Mouse (Mus musculus) midbrain, postnatal 0 days (tissue): ENCODE results near the gene Tmem213. TPM values are rescaled to one million over a fixed set of nuclear protein-coding genes. Genes with fewer than 3 reads are reported as not detected.

Experiments used
- ATAC-seq: fragments of 200-750 bp; cut with Nextera tagmentation; 2 replicates; pipeline ENCODE4 v1.8.0; 2017; ENCODE audit warnings: moderate number of reproducible peaks, mild to moderate bottlenecking, moderate TSS enrichment, moderate library complexity; ENCODE audit not compliant: low FRiP score
- DNase-seq: peaks from one replicate; pipeline ENCODE4 v3.0.0-alpha.2; 2015; ENCODE audit warnings: low spot score
- H3K27ac ChIP-seq: fragments of 300-500 bp; sonication (generic); 2 replicates; pipeline ENCODE4 v1.5.1; 2014; ENCODE audit warnings: low read depth, mild to moderate bottlenecking, low read length, mixed read lengths
- H3K27me3 ChIP-seq: fragments of 300-500 bp; sonication (generic); 2 replicates; pipeline ENCODE4 v1.6.1; 2014; ENCODE audit warnings: low read length, control low read depth, mixed read lengths; ENCODE audit not compliant: insufficient read depth
- H3K36me3 ChIP-seq: fragments of 300-500 bp; sonication (generic); 2 replicates; pipeline ENCODE4 v1.6.1; 2014; ENCODE audit warnings: low read length, control low read depth, mixed read lengths; ENCODE audit not compliant: insufficient read depth
- H3K4me1 ChIP-seq: fragments of 300-500 bp; sonication (generic); 2 replicates; pipeline ENCODE4 v1.6.1; 2014; ENCODE audit warnings: mild to moderate bottlenecking, control low read depth, antibody characterized with exemption, low read length, mixed read lengths; ENCODE audit not compliant: insufficient read depth
- H3K4me2 ChIP-seq: fragments of 300-500 bp; sonication (generic); 2 replicates; pipeline ENCODE4 v1.6.1; 2014; ENCODE audit warnings: low read depth, mild to moderate bottlenecking, low read length, mixed read lengths; ENCODE audit not compliant: poor library complexity, severe bottlenecking
- H3K4me3 ChIP-seq: fragments of 300-500 bp; sonication (generic); 2 replicates; pipeline ENCODE4 v1.5.1; 2014; ENCODE audit warnings: low read depth, mild to moderate bottlenecking, low read length, moderate library complexity
- H3K9ac ChIP-seq: fragments of 300-500 bp; sonication (generic); replicated peaks from 2 replicates; pipeline ENCODE4 v1.6.1; 2014; ENCODE audit warnings: mild to moderate bottlenecking, low read length, moderate library complexity, mixed read lengths; ENCODE audit not compliant: poor library complexity, severe bottlenecking
- H3K9me3 ChIP-seq: fragments of 300-500 bp; sonication (generic); 2 replicates; pipeline ENCODE4 v1.6.1; 2016; ENCODE audit warnings: low read length, control low read depth
- CTCF ChIP-seq: IDR thresholded peaks from 2 replicates; pipeline ENCODE4 v1.5.1; 2016; ENCODE audit warnings: antibody characterized with exemption, mild to moderate bottlenecking
- WGBS: fragments of 180-500 bp; shearing (Covaris S2); extraction: QIAGEN DNeasy Blood & Tissue Kit; methylation state at CpG from one replicate; pipeline ENCODE4 v1.1.7; 2014; 5-methylcytosine and 5-hydroxymethylcytosine counted together
- polyA plus RNA-seq: library from polyadenylated mRNA; unstranded; fragments of >200 nt; fragmentation: Nextera tagmentation; extraction: Ambion mirVana; gene quantifications from 2 replicates; pipeline ENCODE4 v1.2.1, GENCODE M21; 2015
- total RNA-seq: library from RNA; depleted of rRNA; stranded (reverse); fragments of >200 nt; gene quantifications from 2 replicates; pipeline ENCODE4 v1.2.3, GENCODE M21; 2014; rRNA removed

The Tmem213 gene
- total RNA-seq (not detected in 2 replicates), polyA plus RNA-seq (0.26 TPM in 1 of 2 replicates, not detected in the other)

GRCm38 (mm10) chr6:38109160-38109795, at the start of gene Tmem213:
Tmem213 (plus strand) TSS chr6:38109255.
- Histone ChIP-seq H3K4me2 (no peak within 1 kb of the TSS), H3K27me3 (no peaks in the 10 kb centered on the region), H3K9ac (no peak within 1 kb of the TSS), H3K9me3 (no peaks in the 10 kb centered on the region), H3K36me3 (no peaks in the 10 kb centered on the region), H3K4me3 (no peak within 1 kb of the TSS), H3K4me1 (no peaks in the 10 kb centered on the region), H3K27ac (no peak within 1 kb of the TSS)
- 38% methylated on average over 9 of the region's 9 CpGs for WGBS
- DNase-seq (no peak), ATAC-seq (no peak)
- TF ChIP-seq CTCF, result no peak

GRCm38 (mm10) chr6:38064621-38065020, 44.4 kb upstream of the Tmem213 start:
- WGBS, result 75% methylated on average over 2 of the region's 2 CpGs
- Histone ChIP-seq H3K4me2 (no peak overlapping the region), H3K36me3 (no peaks in the 10 kb centered on the region), H3K9me3 (no peaks in the 10 kb centered on the region), H3K4me1 (no peaks in the 10 kb centered on the region; the same call in 1 of the 2 replicates), H3K27ac (no peak overlapping the region), H3K4me3 (no peak overlapping the region), H3K27me3 (no peaks in the 10 kb centered on the region), H3K9ac (no peak overlapping the region)
- ATAC-seq (no peak), DNase-seq (no peak)
- TF ChIP-seq CTCF, result no peak

DNA sequence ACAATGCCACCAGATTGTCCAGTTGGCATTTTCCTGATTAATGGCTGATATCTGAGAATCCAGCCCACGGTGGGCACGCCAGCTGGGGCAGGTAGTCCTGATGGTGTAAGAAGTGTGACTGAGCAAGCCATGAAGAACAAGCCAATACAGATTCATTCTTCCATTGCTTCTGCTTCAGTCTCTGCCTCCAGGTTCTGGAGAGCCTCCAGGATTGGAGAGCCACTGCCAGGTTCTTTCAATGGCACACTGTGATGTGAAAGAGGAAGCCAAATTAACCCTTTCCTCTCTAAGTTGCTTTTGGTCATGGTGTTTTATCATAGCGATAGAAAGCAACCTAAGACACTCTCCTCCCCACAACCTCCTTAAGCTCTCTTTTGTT, 43.9 kb upstream of the Tmem213 start:
- 52% methylated on average over 3 of the region's 3 CpGs for WGBS
- H3K36me3 ChIP-seq, result no peaks in the 10 kb centered on the region
- no peak overlapping the region for H3K27ac ChIP-seq
- peak; percentile 31; the same call in 1 of the 2 replicates for ATAC-seq
- H3K4me2 ChIP-seq, result no peak overlapping the region
- peak; percentile 82 for DNase-seq
- H3K27me3 ChIP-seq, result no peaks in the 10 kb centered on the region
- no peaks in the 10 kb centered on the region; the same call in 1 of the 2 replicates for H3K4me1 ChIP-seq
- TF ChIP-seq CTCF, result no peak
- H3K4me3 ChIP-seq, result no peak overlapping the region
- H3K9ac ChIP-seq, result no peak overlapping the region
- H3K9me3 ChIP-seq, result no peaks in the 10 kb centered on the region

- 60% methylated on average over 11 of the region's 11 CpGs for WGBS
- no peak for TF ChIP-seq CTCF
- Histone ChIP-seq H3K27me3 (no peaks in the 10 kb centered on the region), H3K9ac (no peak overlapping the region), H3K36me3 (no peaks in the 10 kb centered on the region), H3K4me2 (no peak overlapping the region), H3K27ac (no peak overlapping the region), H3K4me3 (no peak overlapping the region), H3K4me1 (no peaks in the 10 kb centered on the region; the same call in 1 of the 2 replicates), H3K9me3 (no peaks in the 10 kb centered on the region)
- DNase-seq, result peak; percentile 35
- peak; percentile 71 for ATAC-seq
Observed at GRCm38 (mm10) chr6:38065501-38066122, 43.4 kb upstream of the Tmem213 start.

- 2% methylated on average over 5 of the region's 5 CpGs for WGBS
- Histone ChIP-seq H3K27ac (no peak overlapping the region), H3K4me2 (no peak overlapping the region), H3K4me3 (no peak overlapping the region), H3K36me3 (no peaks in the 10 kb centered on the region), H3K27me3 (no peaks in the 10 kb centered on the region), H3K9me3 (no peaks in the 10 kb centered on the region), H3K4me1 (no peaks in the 10 kb centered on the region; the same call in 1 of the 2 replicates), H3K9ac (no peak overlapping the region)
- DNase-seq, result peak; percentile 91
- ATAC-seq, result peak; percentile 85
- TF ChIP-seq CTCF, result peak; percentile 92
Observed at GRCm38 (mm10) chr6:38066215-38066614, 42.8 kb upstream of the Tmem213 start.

- 90% methylated on average over 4 of the region's 4 CpGs for WGBS
Observed at GRCm38 (mm10) chr6:38071256-38071655, 37.8 kb upstream of the Tmem213 start.

More at GRCm38 (mm10) chr6:38071256-38071655, 37.8 kb upstream of the Tmem213 start:
- ATAC-seq (no peak), DNase-seq (no peak)
- H3K4me3 ChIP-seq, result no peak overlapping the region
- no peak for TF ChIP-seq CTCF
- H3K9ac ChIP-seq, result no peak overlapping the region
- no peaks in the 10 kb centered on the region for H3K36me3 ChIP-seq
- H3K27me3 ChIP-seq, result no peaks in the 10 kb centered on the region
- no peak overlapping the region for H3K27ac ChIP-seq
- H3K4me2 ChIP-seq, result no peak overlapping the region
- H3K4me1 ChIP-seq, result no peaks in the 10 kb centered on the region
- H3K9me3 ChIP-seq, result 0 out of 2 replicates have a peak, but pooled peaks cover 3% of the 10 kb centered on the region
